Mouse (Mus musculus): ENCODE measurements around the gene Hyls1.
"Not testable (repeated sequence)": the region's sequence is repeated elsewhere in the genome, so short reads cannot be mapped to it uniquely, and the experiment has no call there.

Hyls1 gene

GRCm38 (mm10) chr9:35569571-35570534, at the start of gene Hyls1, which contains the start of gene Pate2:
TSS of gene Hyls1 (minus strand) at chr9:35570398.
TSS of gene Pate2 (plus strand) at chr9:35570284.
- DNase-seq (ENCODE audit: low spot score), result peak; percentile 54

GRCm38 (mm10) chr9:35616784-35617183, 46.6 kb upstream of the Hyls1 start:
- not testable (repeated sequence) for DNase-seq (ENCODE audit: low spot score)

- DNase-seq (ENCODE audit: low spot score), result no peak
These were observed 43.8 kb upstream of the Hyls1 start for GRCm38 (mm10) chr9:35614005-35614404.

GRCm38 (mm10) chr9:35611841-35612240, 41.6 kb upstream of the Hyls1 start, which contains the start of gene Pate4:
TSS of gene Pate4 (minus strand) at chr9:35611941.
- DNase-seq (ENCODE audit: low spot score), result no peak

GRCm38 (mm10) chr9:35607647-35608405, 37.6 kb upstream of the Hyls1 start:
- no peak for DNase-seq (ENCODE audit: low spot score)

GRCm38 (mm10) chr9:35592903-35593302, 22.7 kb upstream of the Hyls1 start:
- DNase-seq (ENCODE audit: low spot score), result no peak

- DNase-seq (ENCODE audit: low spot score), result no peak
These were observed 17.5 kb upstream of the Hyls1 start for GRCm38 (mm10) chr9:35587674-35588073.

GRCm38 (mm10) chr9:35574416-35574815, 4.2 kb upstream of the Hyls1 start:
- DNase-seq (ENCODE audit: low spot score), result no peak

- no peak for DNase-seq (ENCODE audit: low spot score)
These were observed 465 bp upstream of the Hyls1 start for GRCm38 (mm10) chr9:35570663-35571062.

GRCm38 (mm10) chr9:35567995-35568394, 2.2 kb downstream of the Hyls1 start:
- no peak for DNase-seq (ENCODE audit: low spot score)

GRCm38 (mm10) chr9:35564536-35565240, 5.5 kb downstream of the Hyls1 start:
- DNase-seq (ENCODE audit: low spot score), result no peak

- DNase-seq (ENCODE audit: low spot score), result no peak
These were observed 8.6 kb downstream of the Hyls1 start for GRCm38 (mm10) chr9:35561583-35561982.

- DNase-seq (ENCODE audit: low spot score), result no peak
These were observed 9.1 kb downstream of the Hyls1 start for GRCm38 (mm10) chr9:35561076-35561475.

- no peak for DNase-seq (ENCODE audit: low spot score)
These were observed 10.9 kb downstream of the Hyls1 start for GRCm38 (mm10) chr9:35559009-35559890.

GRCm38 (mm10) chr9:35558257-35559008, 11.8 kb downstream of the Hyls1 start, which contains the start of the genes Ddx25 and Pus3:
TSS of gene Ddx25 (minus strand) at chr9:35558528.
TSS of gene Pus3 (plus strand) at chr9:35558595.
- DNase-seq (ENCODE audit: low spot score), result no peak

- DNase-seq (ENCODE audit: low spot score), result no peak
These were observed 13.6 kb downstream of the Hyls1 start for GRCm38 (mm10) chr9:35556494-35557102.

GRCm38 (mm10) chr9:35548455-35548854, 21.7 kb downstream of the Hyls1 start:
- no peak for DNase-seq (ENCODE audit: low spot score)

- no peak for DNase-seq (ENCODE audit: low spot score)
These were observed 23.5 kb downstream of the Hyls1 start for GRCm38 (mm10) chr9:35546745-35547144.

- no peak for DNase-seq (ENCODE audit: low spot score)
These were observed 24.5 kb downstream of the Hyls1 start for GRCm38 (mm10) chr9:35545704-35546103.

GRCm38 (mm10) chr9:35544666-35545065, 25.5 kb downstream of the Hyls1 start:
- no peak for DNase-seq (ENCODE audit: low spot score)

All from urinary bladder, postnatal 10 days (tissue).